Mouse (Mus musculus): ENCODE results near the gene Ugt1a2.
"Not testable (repeated sequence)": the region's sequence is repeated elsewhere in the genome, so short reads cannot be mapped to it uniquely, and the experiment has no call there.

Ugt1a2 gene

GRCm38 (mm10) chr1:88200456-88200855, at the start of gene Ugt1a2:
Gene Ugt1a2 (plus strand): TSS chr1:88200601.
- no peak for DNase-seq (ENCODE audit: extremely low spot score, low read depth, low spot score)

- no peak for DNase-seq (ENCODE audit: extremely low spot score, low read depth, low spot score)
These were observed 42.0 kb upstream of the Ugt1a2 start for GRCm38 (mm10) chr1:88158430-88158829.

GRCm38 (mm10) chr1:88165711-88166110, 34.7 kb upstream of the Ugt1a2 start, which contains the start of gene Ugt1a5:
Gene Ugt1a5 (plus strand): TSS chr1:88166012.
- no peak for DNase-seq (ENCODE audit: extremely low spot score, low read depth, low spot score)

- not testable (repeated sequence) for DNase-seq (ENCODE audit: extremely low spot score, low read depth, low spot score)
These were observed 28.2 kb upstream of the Ugt1a2 start for GRCm38 (mm10) chr1:88172190-88172589.

GRCm38 (mm10) chr1:88179657-88180056, 20.7 kb upstream of the Ugt1a2 start:
- no peak for DNase-seq (ENCODE audit: extremely low spot score, low read depth, low spot score)

GRCm38 (mm10) chr1:88186325-88186935, 14.0 kb upstream of the Ugt1a2 start:
- no peak for DNase-seq (ENCODE audit: extremely low spot score, low read depth, low spot score)

- no peak for DNase-seq (ENCODE audit: extremely low spot score, low read depth, low spot score)
These were observed 8.3 kb upstream of the Ugt1a2 start for GRCm38 (mm10) chr1:88192136-88192535.

GRCm38 (mm10) chr1:88195687-88196086, 4.7 kb upstream of the Ugt1a2 start:
- no peak for DNase-seq (ENCODE audit: extremely low spot score, low read depth, low spot score)

- DNase-seq (ENCODE audit: extremely low spot score, low read depth, low spot score), result no peak
These were observed 3.0 kb upstream of the Ugt1a2 start for GRCm38 (mm10) chr1:88197443-88197842.

GRCm38 (mm10) chr1:88199996-88200395, 405 bp upstream of the Ugt1a2 start:
- DNase-seq (ENCODE audit: extremely low spot score, low read depth, low spot score), result no peak

GRCm38 (mm10) chr1:88205294-88205922, 5.0 kb downstream of the Ugt1a2 start, which contains the start of gene Dnajb3:
Gene Dnajb3 (minus strand): TSS chr1:88205782.
- DNase-seq (ENCODE audit: extremely low spot score, low read depth, low spot score), result peak; percentile 33

- DNase-seq (ENCODE audit: extremely low spot score, low read depth, low spot score), result no peak
These were observed 6.6 kb downstream of the Ugt1a2 start for GRCm38 (mm10) chr1:88206843-88207479.

GRCm38 (mm10) chr1:88211812-88212211, 11.4 kb downstream of the Ugt1a2 start, which contains the start of gene Ugt1a1:
Gene Ugt1a1 (plus strand): TSS chr1:88211959.
- DNase-seq (ENCODE audit: extremely low spot score, low read depth, low spot score), result no peak

GRCm38 (mm10) chr1:88212341-88213045, 12.1 kb downstream of the Ugt1a2 start:
- DNase-seq (ENCODE audit: extremely low spot score, low read depth, low spot score), result no peak

- DNase-seq (ENCODE audit: extremely low spot score, low read depth, low spot score), result no peak
These were observed 12.7 kb downstream of the Ugt1a2 start for GRCm38 (mm10) chr1:88213061-88213460.

GRCm38 (mm10) chr1:88213766-88214461, 13.5 kb downstream of the Ugt1a2 start:
- no peak for DNase-seq (ENCODE audit: extremely low spot score, low read depth, low spot score)

- DNase-seq (ENCODE audit: extremely low spot score, low read depth, low spot score), result no peak
These were observed 14.1 kb downstream of the Ugt1a2 start for GRCm38 (mm10) chr1:88214462-88214952.

GRCm38 (mm10) chr1:88215466-88216380, 15.3 kb downstream of the Ugt1a2 start:
- no peak for DNase-seq (ENCODE audit: extremely low spot score, low read depth, low spot score)

- no peak for DNase-seq (ENCODE audit: extremely low spot score, low read depth, low spot score)
These were observed 16.1 kb downstream of the Ugt1a2 start for GRCm38 (mm10) chr1:88216551-88216950.

GRCm38 (mm10) chr1:88217144-88217543, 16.7 kb downstream of the Ugt1a2 start:
- no peak for DNase-seq (ENCODE audit: extremely low spot score, low read depth, low spot score)

Measured in hindlimb bud, embryonic 11.5 days (tissue).